Mouse (Mus musculus) heart, adult 2 months (tissue): ENCODE data around the gene Lrfn4.

Source experiments
- CTCF ChIP-seq: fragments of 200-600 bp; IDR thresholded peaks from 2 replicates; pipeline ENCODE4 v1.8.1; 2022; ENCODE audit warnings: antibody characterized with exemption, mild to moderate bottlenecking, moderate library complexity
- EP300 ChIP-seq: fragments of 200-500 bp; IDR thresholded peaks from 2 replicates; pipeline ENCODE4 v1.6.1; 2011; ENCODE audit warnings: low read depth, low read length, control low read depth; ENCODE audit not compliant: insufficient read depth
- POLR2A ChIP-seq: fragments of 200-500 bp; IDR thresholded peaks from 2 replicates; pipeline ENCODE4 v1.6.1; 2011; ENCODE audit warnings: mild to moderate bottlenecking, low read depth, low read length, control low read depth; ENCODE audit not compliant: insufficient read depth

- no peak for TF ChIP-seq CTCF
- no peak for TF ChIP-seq POLR2A
- no peak for TF ChIP-seq EP300
Measured at GRCm38 (mm10) chr19:4607406-4607805, 8.1 kb downstream of the Lrfn4 start.
